Mouse (Mus musculus): ENCODE data around the gene Hivep3.

GRCm38 (mm10) chr4:120091997-120092783 is 358.6 kb downstream of the Hivep3 start:
- TF ChIP-seq CTCF (conservative IDR thresholded peaks at IDR 0.05 in 1 of 2, IDR thresholded peaks at IDR 0.05 in 1 of 2; ENCODE audit: low read depth in 2 of 2, low read length in 2 of 2), result no peak
- no peak for TF ChIP-seq ZKSCAN1 (IDR thresholded peaks at IDR 0.05; ENCODE audit: borderline replicate concordance, low read depth, low read length)
- no peak for TF ChIP-seq HCFC1 (IDR thresholded peaks at IDR 0.05; ENCODE audit: low read depth, low read length)
